Mouse (Mus musculus) WW6 (cell line): ENCODE measurements at regions not wholly inside any gene's neighbourhood (a gene's known extent, or its start where the extent isn't known, plus 50 kb on each side); places are given as distances from the start of the nearest gene placed in this dataset.

Experiments
- DNase-seq: peaks from one replicate; pipeline ENCODE4 v3.0.0-alpha.2; 2013; ENCODE audit warnings: low read depth, low spot score

GRCm38 (mm10) chr15:51103948-51104347 is 2780.8 kb upstream of the Gm7489 start:
- no peak for DNase-seq

GRCm38 (mm10) chr15:51104362-51104761 is 2780.3 kb upstream of the Gm7489 start:
- DNase-seq, result no peak

GRCm38 (mm10) chr15:51104796-51105195 is 2779.9 kb upstream of the Gm7489 start:
- no peak for DNase-seq

- no peak for DNase-seq
Observed at GRCm38 (mm10) chr15:51105359-51106008, 2779.2 kb upstream of the Gm7489 start.

- no peak for DNase-seq
Observed at GRCm38 (mm10) chr15:51110186-51110585, 2774.5 kb upstream of the Gm7489 start.

GRCm38 (mm10) chr15:51125896-51126295 is 2758.8 kb upstream of the Gm7489 start:
- DNase-seq, result no peak

- no peak for DNase-seq
Observed at GRCm38 (mm10) chr15:51131017-51131416, 2753.7 kb upstream of the Gm7489 start.

GRCm38 (mm10) chr15:51136121-51136520 is 2748.6 kb upstream of the Gm7489 start:
- DNase-seq, result no peak

- DNase-seq, result no peak
Observed at GRCm38 (mm10) chr15:51139507-51139906, 2745.2 kb upstream of the Gm7489 start.

- no peak for DNase-seq
Observed at GRCm38 (mm10) chr15:51173976-51174620, 2710.6 kb upstream of the Gm7489 start.

- no peak for DNase-seq
Observed at GRCm38 (mm10) chr15:51176466-51176865, 2708.2 kb upstream of the Gm7489 start.

GRCm38 (mm10) chr15:51189134-51189533 is 2695.6 kb upstream of the Gm7489 start:
- DNase-seq, result no peak

- no peak for DNase-seq
Observed at GRCm38 (mm10) chr15:51197466-51198158, 2687.1 kb upstream of the Gm7489 start.

- DNase-seq, result no peak
Observed at GRCm38 (mm10) chr15:51203351-51203750, 2681.4 kb upstream of the Gm7489 start.

- DNase-seq, result no peak
Observed at GRCm38 (mm10) chr15:51206050-51206449, 2678.7 kb upstream of the Gm7489 start.

GRCm38 (mm10) chr15:51206773-51207172 is 2677.9 kb upstream of the Gm7489 start:
- no peak for DNase-seq

- DNase-seq, result no peak
Observed at GRCm38 (mm10) chr15:51234873-51235272, 2649.8 kb upstream of the Gm7489 start.

- no peak for DNase-seq
Observed at GRCm38 (mm10) chr15:51244596-51244995, 2640.1 kb upstream of the Gm7489 start.

GRCm38 (mm10) chr15:51247259-51247658 is 2637.4 kb upstream of the Gm7489 start:
- DNase-seq, result no peak

- no peak for DNase-seq
Observed at GRCm38 (mm10) chr15:51248034-51248788, 2636.5 kb upstream of the Gm7489 start.

- DNase-seq, result no peak
Observed at GRCm38 (mm10) chr15:51248789-51249040, 2636.0 kb upstream of the Gm7489 start.

GRCm38 (mm10) chr15:51254143-51254542 is 2630.6 kb upstream of the Gm7489 start:
- no peak for DNase-seq
